Mouse (Mus musculus) embryonic facial prominence, embryonic 14.5 days (tissue): Measurements from ENCODE around the gene Cd96. TPM values are rescaled to one million over a fixed set of nuclear protein-coding genes. Genes with fewer than 3 reads are reported as not detected.

Experiments
- ATAC-seq: fragments of 200-750 bp; cut with Nextera tagmentation; 2 replicates; pipeline ENCODE4 v1.8.0; 2017; ENCODE audit warnings: low read depth, moderate number of reproducible peaks, moderate TSS enrichment
- DNase-seq: peaks from one replicate; pipeline ENCODE4 v3.0.0-alpha.2; 2015; ENCODE audit warnings: low spot score
- H3K27ac ChIP-seq: fragments of 300-500 bp; sonication (generic); replicated peaks from 2 replicates; pipeline ENCODE4 v1.5.1; 2014; ENCODE audit warnings: low read depth, mild to moderate bottlenecking, low read length, moderate library complexity
- H3K27me3 ChIP-seq: fragments of 300-500 bp; sonication (generic); replicated peaks from 2 replicates; pipeline ENCODE4 v1.6.1; 2014; ENCODE audit warnings: low read length; ENCODE audit not compliant: control insufficient read depth, insufficient read depth
- H3K36me3 ChIP-seq: fragments of 300-500 bp; sonication (generic); 2 replicates; pipeline ENCODE4 v1.6.1; 2014; ENCODE audit warnings: low read length, mixed read lengths; ENCODE audit not compliant: control insufficient read depth, insufficient read depth
- H3K4me1 ChIP-seq: fragments of 300-500 bp; sonication (generic); 2 replicates; pipeline ENCODE4 v1.6.1; 2014; ENCODE audit warnings: antibody characterized with exemption, low read length; ENCODE audit not compliant: control insufficient read depth, insufficient read depth
- H3K4me2 ChIP-seq: fragments of 300-500 bp; sonication (generic); 2 replicates; pipeline ENCODE4 v1.6.1; 2014; ENCODE audit warnings: low read depth, mild to moderate bottlenecking, low read length, moderate library complexity, mixed read lengths
- H3K4me3 ChIP-seq: fragments of 300-500 bp; sonication (generic); 2 replicates; pipeline ENCODE4 v1.5.1; 2014; ENCODE audit warnings: low read depth, mild to moderate bottlenecking, low read length
- H3K9ac ChIP-seq: fragments of 300-500 bp; sonication (generic); 2 replicates; pipeline ENCODE4 v1.6.1; 2014; ENCODE audit warnings: low read depth, mild to moderate bottlenecking, low read length, moderate library complexity, mixed read lengths
- H3K9me3 ChIP-seq: fragments of 300-500 bp; sonication (generic); 2 replicates; pipeline ENCODE4 v1.6.1; 2016; ENCODE audit warnings: low read length; ENCODE audit not compliant: control insufficient read depth
- WGBS: fragments of 180-500 bp; shearing (Covaris S2); extraction: QIAGEN DNeasy Blood & Tissue Kit; methylation state at CpG from one replicate; pipeline ENCODE4 v1.1.7; 2014; 5-methylcytosine and 5-hydroxymethylcytosine counted together
- polyA plus RNA-seq: library from polyadenylated mRNA; unstranded; fragments of >200 nt; fragmentation: Nextera tagmentation; extraction: Ambion mirVana; gene quantifications from 2 replicates; pipeline ENCODE4 v1.2.1, GENCODE M21; 2014

The Cd96 gene
- polyA plus RNA-seq, 1 experiment from 2014 or later = 0.35 TPM

DNA sequence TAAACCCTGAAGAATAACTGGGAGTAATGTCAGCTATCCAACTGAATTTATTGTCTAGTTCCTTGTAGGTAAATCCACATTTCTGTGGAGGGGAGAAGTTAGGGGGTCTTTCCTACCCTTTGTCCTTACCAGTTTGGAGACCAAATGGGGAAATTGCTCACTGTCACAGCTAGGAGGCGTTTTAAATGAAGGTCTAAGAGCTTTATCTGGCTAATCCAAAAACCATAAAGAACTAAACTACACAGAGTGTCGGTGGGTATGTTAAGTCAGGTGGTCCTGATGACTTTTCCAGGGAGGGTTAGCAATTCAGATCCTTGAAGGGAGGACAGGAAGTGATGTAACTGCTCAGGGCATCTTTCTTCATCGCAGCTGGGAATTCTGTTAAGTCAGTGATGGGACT, 556 bp upstream of the Cd96 start:
- ATAC-seq (no peak), DNase-seq (no peak)
- Histone ChIP-seq H3K27ac (no peak overlapping the region), H3K9ac (no peak overlapping the region), H3K4me3 (no peak overlapping the region), H3K9me3 (no peaks in the 10 kb centered on the region), H3K27me3 (no peaks in the 10 kb centered on the region), H3K4me2 (no peak overlapping the region), H3K4me1 (no peaks in the 10 kb centered on the region), H3K36me3 (no peaks in the 10 kb centered on the region)
- WGBS = 57% methylated on average over 3 of the region's 3 CpGs

DNA sequence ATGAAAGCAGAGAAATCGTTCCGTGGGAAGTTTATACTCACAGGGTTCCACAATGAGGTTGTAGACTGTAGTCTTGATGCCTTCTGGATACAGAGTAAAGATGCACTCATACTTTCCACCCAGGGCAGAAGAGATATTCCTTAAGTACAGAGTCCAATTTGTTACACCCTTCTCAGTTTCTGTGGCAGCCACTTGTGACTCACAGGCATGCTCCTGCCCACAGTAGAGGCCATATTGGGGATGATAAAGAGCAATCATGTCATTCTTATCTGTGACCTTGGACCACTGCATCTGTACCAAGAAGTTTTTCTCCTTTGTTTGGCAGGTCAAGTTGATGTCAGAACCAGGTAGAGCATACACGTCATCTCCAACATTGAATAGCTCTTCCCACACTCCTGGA, 2.4 kb downstream of the Cd96 start:
- H3K36me3 ChIP-seq = no peaks in the 10 kb centered on the region
- no peak overlapping the region for H3K9ac ChIP-seq
- ATAC-seq (no peak), DNase-seq (no peak)
- H3K27ac ChIP-seq = no peak overlapping the region
- H3K4me1 ChIP-seq = no peaks in the 10 kb centered on the region
- no peak overlapping the region for H3K4me3 ChIP-seq
- 87% methylated on average over 3 of the region's 3 CpGs for WGBS
- no peaks in the 10 kb centered on the region for H3K9me3 ChIP-seq
- no peaks in the 10 kb centered on the region for H3K27me3 ChIP-seq
- H3K4me2 ChIP-seq = no peak overlapping the region

DNA sequence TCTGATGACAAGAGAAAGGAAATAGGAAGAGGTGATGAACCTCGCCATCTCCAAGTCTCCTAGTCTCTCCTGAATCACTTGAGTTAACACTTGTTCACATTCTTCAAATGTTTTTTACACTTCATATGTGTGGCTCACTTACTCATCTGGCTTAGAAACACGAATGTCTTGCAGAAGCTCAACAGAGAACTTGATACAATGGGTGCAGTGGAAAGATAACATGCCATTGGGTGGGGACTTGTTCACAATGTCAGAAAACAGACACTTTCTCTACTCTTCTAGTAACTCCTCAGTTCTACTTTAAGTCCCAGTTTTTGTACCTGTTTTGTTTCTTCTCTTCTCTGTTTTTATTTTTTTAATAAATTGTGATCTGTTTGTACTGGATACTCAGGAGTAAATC, 5.3 kb downstream of the Cd96 start:
- 64% methylated on average over 2 of the region's 2 CpGs for WGBS
- Histone ChIP-seq H3K4me1 (no peaks in the 10 kb centered on the region), H3K27me3 (no peaks in the 10 kb centered on the region), H3K4me3 (no peak overlapping the region), H3K9ac (no peak overlapping the region), H3K4me2 (no peak overlapping the region), H3K9me3 (no peaks in the 10 kb centered on the region), H3K36me3 (no peaks in the 10 kb centered on the region), H3K27ac (no peak overlapping the region)
- ATAC-seq (no peak), DNase-seq (no peak)

DNA sequence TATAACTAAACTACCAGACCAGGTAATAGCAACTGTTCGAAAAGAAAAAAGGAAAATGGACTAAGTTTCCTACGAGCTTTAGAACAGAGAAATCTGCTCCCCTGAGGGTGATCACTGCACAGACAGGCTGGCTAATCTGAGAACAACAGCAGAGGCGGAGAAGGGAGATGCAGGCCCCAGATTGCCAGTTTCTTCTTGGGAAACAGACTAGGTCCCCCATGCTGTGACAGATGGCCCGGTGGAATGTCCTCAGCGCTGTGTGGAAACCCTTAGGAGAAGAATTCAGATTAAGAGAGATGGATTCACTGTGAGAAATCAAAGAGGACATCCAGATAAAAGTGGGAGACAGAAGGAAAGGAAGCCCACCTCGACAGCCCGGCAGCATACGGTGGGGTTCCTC, 10.5 kb downstream of the Cd96 start:
- 53% methylated on average over 8 of the region's 8 CpGs for WGBS
- Histone ChIP-seq H3K4me1 (no peaks in the 10 kb centered on the region), H3K36me3 (no peaks in the 10 kb centered on the region), H3K4me2 (no peak overlapping the region), H3K9me3 (no peaks in the 10 kb centered on the region), H3K9ac (no peak overlapping the region), H3K4me3 (no peak overlapping the region), H3K27me3 (no peaks in the 10 kb centered on the region), H3K27ac (no peak overlapping the region)
- no peak for ATAC-seq
- no peak for DNase-seq

GRCm38 (mm10) chr16:46107431-46107830, 12.6 kb downstream of the Cd96 start:
- 69% methylated on average over 4 of the region's 4 CpGs for WGBS
- H3K4me1 ChIP-seq = no peaks in the 10 kb centered on the region
- H3K9me3 ChIP-seq = no peaks in the 10 kb centered on the region
- DNase-seq = no peak
- no peak overlapping the region for H3K4me3 ChIP-seq
- ATAC-seq = no peak
- H3K4me2 ChIP-seq = no peak overlapping the region
- H3K27ac ChIP-seq = no peak overlapping the region
- H3K9ac ChIP-seq = no peak overlapping the region
- no peaks in the 10 kb centered on the region for H3K36me3 ChIP-seq
- no peaks in the 10 kb centered on the region for H3K27me3 ChIP-seq

- Histone ChIP-seq H3K27ac (no peak overlapping the region), H3K9ac (no peak overlapping the region), H3K9me3 (no peaks in the 10 kb centered on the region), H3K27me3 (no peaks in the 10 kb centered on the region), H3K36me3 (no peaks in the 10 kb centered on the region), H3K4me2 (no peak overlapping the region), H3K4me3 (no peak overlapping the region), H3K4me1 (no peaks in the 10 kb centered on the region)
- ATAC-seq (no peak), DNase-seq (no peak)
- 79% methylated on average over 9 of the region's 9 CpGs for WGBS
Observed at GRCm38 (mm10) chr16:46104491-46104890, 15.6 kb downstream of the Cd96 start.

GRCm38 (mm10) chr16:46101748-46102147, 18.3 kb downstream of the Cd96 start:
- Histone ChIP-seq H3K27ac (no peak overlapping the region), H3K27me3 (no peaks in the 10 kb centered on the region), H3K4me3 (no peak overlapping the region), H3K9me3 (no peaks in the 10 kb centered on the region), H3K36me3 (no peaks in the 10 kb centered on the region), H3K4me1 (no peaks in the 10 kb centered on the region), H3K9ac (no peak overlapping the region), H3K4me2 (no peak overlapping the region)
- WGBS = 33% methylated on average over 2 of the region's 2 CpGs
- ATAC-seq (no peak), DNase-seq (no peak)

DNA sequence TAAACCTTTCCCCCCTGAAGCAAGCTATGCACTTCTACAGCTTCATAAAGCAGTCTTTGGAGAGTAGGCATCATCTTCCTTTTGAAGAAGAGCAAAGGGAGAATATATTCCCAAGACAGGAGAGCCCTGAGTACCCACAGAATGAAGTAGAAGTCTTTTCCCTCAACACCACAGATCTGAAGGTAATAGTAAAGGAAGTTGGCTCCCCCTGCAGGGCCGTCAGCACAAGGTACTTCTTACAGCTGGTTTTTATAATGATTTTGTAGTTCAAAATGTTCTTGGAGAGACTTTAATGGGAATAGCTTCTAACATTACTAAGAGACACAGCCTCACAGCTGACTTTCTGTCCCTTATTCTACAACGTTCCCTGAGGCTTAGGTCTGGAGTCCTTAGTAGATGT, 19.8 kb downstream of the Cd96 start:
- H3K9me3 ChIP-seq = no peaks in the 10 kb centered on the region
- no peaks in the 10 kb centered on the region for H3K4me1 ChIP-seq
- H3K4me3 ChIP-seq = no peak overlapping the region
- 40% methylated on average over 2 of the region's 2 CpGs for WGBS
- no peak overlapping the region for H3K27ac ChIP-seq
- DNase-seq = peak; percentile 46
- no peak overlapping the region for H3K9ac ChIP-seq
- no peaks in the 10 kb centered on the region for H3K27me3 ChIP-seq
- ATAC-seq = peak; percentile 44; the same call in 1 of the 2 replicates
- no peaks in the 10 kb centered on the region for H3K36me3 ChIP-seq
- no peak overlapping the region for H3K4me2 ChIP-seq

DNA sequence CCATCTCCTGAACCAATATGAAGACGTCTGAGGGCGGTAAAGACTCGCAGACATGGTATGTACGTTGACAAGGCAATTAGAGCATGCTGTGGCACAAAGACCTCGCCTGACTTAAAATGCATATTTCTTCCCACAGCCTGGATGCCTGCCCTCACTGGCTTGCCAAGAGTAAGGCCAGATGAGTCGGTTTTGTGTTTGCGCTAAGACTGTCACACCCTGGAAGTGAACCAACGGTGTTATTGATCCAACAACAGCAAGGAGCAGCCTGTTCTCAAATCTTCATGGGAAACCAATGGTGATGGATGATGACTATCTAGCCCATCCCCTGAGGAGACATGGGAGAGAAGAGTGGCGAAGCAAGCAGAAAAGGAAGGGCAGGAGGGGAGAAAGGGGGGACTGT, 22.6 kb downstream of the Cd96 start:
- Histone ChIP-seq H3K4me1 (no peaks in the 10 kb centered on the region), H3K27ac (no peak overlapping the region), H3K36me3 (no peaks in the 10 kb centered on the region), H3K4me3 (no peak overlapping the region), H3K4me2 (no peak overlapping the region), H3K9ac (no peak overlapping the region), H3K27me3 (no peaks in the 10 kb centered on the region), H3K9me3 (no peaks in the 10 kb centered on the region)
- DNase-seq (peak; percentile 75), ATAC-seq (no peak)
- 52% methylated on average over 9 of the region's 9 CpGs for WGBS
